Mouse (Mus musculus): Measurements from ENCODE around the gene Lyst. TPM values are rescaled to one million over a fixed set of nuclear protein-coding genes. Genes with fewer than 3 reads are reported as not detected.

Lyst gene
- polyA plus RNA-seq, 1 experiment from 2014 or later, result 2.8 TPM

DNA sequence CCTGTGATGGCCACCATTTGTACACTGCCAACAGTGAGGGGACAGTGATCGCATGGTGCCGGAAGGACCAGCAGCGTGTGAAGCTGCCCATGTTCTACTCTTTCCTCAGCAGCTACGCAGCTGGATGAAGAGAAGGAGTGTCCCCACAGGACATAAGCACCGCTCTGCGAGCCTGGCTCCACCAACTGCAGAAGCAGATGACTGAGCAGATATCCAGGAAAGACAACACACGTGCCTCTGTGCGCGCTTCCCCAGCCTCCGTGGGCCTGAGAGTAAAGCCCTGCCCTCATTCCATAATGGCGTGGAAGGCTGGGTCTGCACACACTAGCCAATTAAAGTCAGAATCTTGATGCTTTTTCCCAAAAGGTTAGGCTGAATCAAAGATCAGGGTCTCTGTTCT, 186.9 kb downstream of the Lyst start:
- Histone ChIP-seq H3K9me3 (no peaks in the 10 kb centered on the region), H3K4me1 (replicated peaks) (no peaks in the 10 kb centered on the region), H3K9ac (no peak overlapping the region), H3K4me3 (replicated peaks) (no peak overlapping the region), H3K27me3 (replicated peaks) (0 out of 2 replicates have a peak, but pooled peaks cover 4% of the 10 kb centered on the region), H3K4me2 (replicated peaks) (no peak overlapping the region), H3K36me3 (no peaks in the 10 kb centered on the region), H3K27ac (no peak overlapping the region)
- no peak for ATAC-seq
- 91% methylated on average over 11 of the region's 11 CpGs for whole genome bisulfite sequencing

DNA sequence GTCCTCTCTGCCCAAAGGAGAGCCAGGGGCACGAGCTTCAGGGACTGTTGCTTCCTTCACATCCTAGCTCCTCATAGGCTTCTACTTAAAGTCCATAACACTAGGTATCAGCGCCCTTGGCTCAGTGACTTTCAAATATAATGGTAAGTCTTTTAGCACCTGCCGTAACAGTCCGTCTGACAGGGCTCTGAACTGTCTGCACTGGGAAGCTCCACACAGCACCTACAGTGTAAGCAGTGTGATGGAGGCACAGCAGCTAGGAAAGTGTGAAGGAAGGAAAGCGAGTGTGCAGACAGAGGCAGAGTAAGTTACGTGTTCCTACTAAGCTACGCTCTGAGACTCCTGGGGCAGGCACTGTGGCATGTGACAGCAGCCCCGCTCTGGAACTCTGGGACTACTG, 187.5 kb downstream of the Lyst start:
- Histone ChIP-seq H3K9ac (no peak overlapping the region), H3K27ac (no peak overlapping the region), H3K4me3 (replicated peaks) (no peak overlapping the region), H3K27me3 (replicated peaks) (peaks cover 4% of the 10 kb centered on the region; the same call in 1 of the 2 replicates), H3K4me2 (replicated peaks) (no peak overlapping the region), H3K36me3 (no peaks in the 10 kb centered on the region), H3K9me3 (no peaks in the 10 kb centered on the region), H3K4me1 (replicated peaks) (no peaks in the 10 kb centered on the region)
- WGBS, result 91% methylated on average over 8 of the region's 8 CpGs
- ATAC-seq, result no peak

DNA sequence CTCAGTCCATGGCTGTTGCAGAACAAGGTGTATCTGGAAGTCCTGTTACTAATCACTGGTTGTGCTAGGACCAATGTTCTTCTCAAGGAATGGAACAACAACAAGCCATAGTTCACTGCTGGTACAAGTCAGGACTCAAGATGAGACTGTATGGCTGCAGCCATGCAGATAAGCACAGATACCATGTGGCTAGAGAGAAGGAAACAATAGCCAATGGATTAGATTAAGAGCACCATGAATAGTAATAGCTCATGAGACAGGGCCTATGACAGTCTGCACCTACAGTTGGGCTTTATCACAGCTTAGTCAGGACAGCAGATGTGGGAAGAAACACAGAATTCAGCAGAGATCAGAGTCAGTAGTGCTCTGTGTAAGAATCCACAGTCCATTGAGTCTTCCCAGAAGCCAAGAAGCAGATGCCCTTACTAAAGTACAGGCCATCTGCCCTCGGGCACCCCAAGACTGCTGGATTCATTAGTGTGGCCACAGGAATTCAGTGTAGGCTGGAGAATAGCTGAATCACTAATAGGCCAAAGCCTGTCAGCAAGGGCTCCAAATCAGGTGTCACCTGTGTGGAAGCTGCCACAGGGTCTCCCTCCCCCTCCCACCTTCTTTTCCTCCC, 188.8 kb downstream of the Lyst start:
- Histone ChIP-seq H3K27me3 (replicated peaks) (peaks cover 13% of the 10 kb centered on the region), H3K4me1 (replicated peaks) (peaks cover 3% of the 10 kb centered on the region; the same call in 1 of the 2 replicates), H3K9ac (no peak overlapping the region), H3K9me3 (no peaks in the 10 kb centered on the region), H3K4me3 (replicated peaks) (no peak overlapping the region), H3K27ac (no peak overlapping the region), H3K36me3 (no peaks in the 10 kb centered on the region), H3K4me2 (replicated peaks) (no peak overlapping the region)
- 60% methylated on average over 1 of the region's 1 CpGs for WGBS
- ATAC-seq, result no peak

DNA sequence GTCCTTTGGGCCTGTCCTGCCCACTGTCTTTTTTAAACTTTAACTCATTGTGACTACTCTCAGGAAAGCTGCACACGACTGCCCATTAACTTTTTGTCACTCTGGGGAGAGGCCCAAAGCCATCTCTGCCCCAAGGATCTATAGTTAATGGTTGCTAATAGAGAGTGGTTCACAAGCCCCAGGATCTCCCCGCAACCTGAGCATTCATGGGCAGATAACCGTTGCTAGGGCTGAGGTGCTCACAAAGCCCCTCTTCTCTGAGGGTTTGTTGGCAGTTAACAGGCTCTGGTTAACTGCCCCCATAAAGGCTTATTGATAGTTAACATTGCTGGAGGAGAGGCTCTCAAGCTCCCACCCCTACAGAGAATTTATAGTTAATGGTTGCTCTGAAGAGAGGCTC, 190.1 kb downstream of the Lyst start:
- Histone ChIP-seq H3K4me3 (replicated peaks) (no peak overlapping the region), H3K4me2 (replicated peaks) (no peak overlapping the region), H3K4me1 (replicated peaks) (peaks cover 16% of the 10 kb centered on the region), H3K27ac (no peak overlapping the region), H3K9ac (no peak overlapping the region), H3K27me3 (replicated peaks) (peaks cover 26% of the 10 kb centered on the region), H3K9me3 (no peaks in the 10 kb centered on the region), H3K36me3 (no peaks in the 10 kb centered on the region)
- no peak for ATAC-seq
- WGBS, result 48% methylated on average over 3 of the region's 3 CpGs

DNA sequence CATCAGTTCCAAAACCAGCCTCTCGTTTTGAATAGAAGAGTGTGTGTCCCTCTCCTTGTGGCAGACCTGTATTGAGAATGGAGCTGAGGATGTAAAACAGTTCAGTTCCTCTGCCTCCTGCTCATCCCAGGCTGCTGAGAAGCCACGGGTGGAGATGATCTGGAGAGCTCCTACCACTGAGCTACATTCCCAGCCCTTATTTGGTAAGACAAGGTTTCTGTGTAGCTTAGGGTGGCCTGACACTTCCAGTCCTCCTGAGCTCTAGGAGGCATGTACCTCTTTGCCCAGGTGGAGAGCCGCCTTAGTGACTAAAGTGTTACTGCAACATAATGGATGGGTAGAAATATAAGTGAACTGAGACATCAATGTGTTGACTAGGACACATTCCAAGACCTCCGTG, 190.8 kb downstream of the Lyst start:
- 59% methylated on average over 4 of the region's 4 CpGs for WGBS
- Histone ChIP-seq H3K27ac (no peak overlapping the region), H3K36me3 (no peaks in the 10 kb centered on the region), H3K4me3 (replicated peaks) (no peak overlapping the region), H3K4me1 (replicated peaks) (peaks cover 18% of the 10 kb centered on the region), H3K4me2 (replicated peaks) (no peak overlapping the region), H3K9me3 (no peaks in the 10 kb centered on the region), H3K27me3 (replicated peaks) (peaks cover 34% of the 10 kb centered on the region), H3K9ac (no peak overlapping the region)
- ATAC-seq, result no peak

DNA sequence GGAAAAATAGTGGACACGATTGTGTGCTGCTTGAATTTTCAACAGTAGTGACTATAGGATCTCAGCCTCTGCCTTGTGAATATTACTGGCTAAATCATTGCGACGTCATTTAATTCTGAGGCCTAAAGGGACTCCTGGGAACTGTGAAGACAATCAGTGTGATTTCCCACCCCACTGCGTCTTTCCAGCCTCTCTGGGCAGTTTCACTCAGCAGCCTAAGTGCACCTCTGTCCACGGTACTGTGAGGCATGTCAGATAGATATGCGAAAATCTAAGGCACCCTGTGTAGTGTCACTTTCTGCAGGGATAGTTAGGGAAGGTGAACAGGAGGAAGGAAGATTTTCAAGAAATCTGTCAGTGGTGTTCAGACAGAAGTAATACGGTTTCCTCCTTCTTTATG, 193.1 kb downstream of the Lyst start:
- Histone ChIP-seq H3K9ac (no peak overlapping the region), H3K36me3 (no peaks in the 10 kb centered on the region), H3K4me3 (replicated peaks) (no peak overlapping the region), H3K9me3 (no peaks in the 10 kb centered on the region), H3K4me2 (replicated peaks) (peak overlapping the region; percentile 99; the same call in 1 of the 2 replicates), H3K27ac (no peak overlapping the region), H3K27me3 (replicated peaks) (peaks cover 39% of the 10 kb centered on the region), H3K4me1 (replicated peaks) (peaks cover 18% of the 10 kb centered on the region)
- 39% methylated on average over 7 of the region's 7 CpGs for WGBS
- ATAC-seq, result no peak

DNA sequence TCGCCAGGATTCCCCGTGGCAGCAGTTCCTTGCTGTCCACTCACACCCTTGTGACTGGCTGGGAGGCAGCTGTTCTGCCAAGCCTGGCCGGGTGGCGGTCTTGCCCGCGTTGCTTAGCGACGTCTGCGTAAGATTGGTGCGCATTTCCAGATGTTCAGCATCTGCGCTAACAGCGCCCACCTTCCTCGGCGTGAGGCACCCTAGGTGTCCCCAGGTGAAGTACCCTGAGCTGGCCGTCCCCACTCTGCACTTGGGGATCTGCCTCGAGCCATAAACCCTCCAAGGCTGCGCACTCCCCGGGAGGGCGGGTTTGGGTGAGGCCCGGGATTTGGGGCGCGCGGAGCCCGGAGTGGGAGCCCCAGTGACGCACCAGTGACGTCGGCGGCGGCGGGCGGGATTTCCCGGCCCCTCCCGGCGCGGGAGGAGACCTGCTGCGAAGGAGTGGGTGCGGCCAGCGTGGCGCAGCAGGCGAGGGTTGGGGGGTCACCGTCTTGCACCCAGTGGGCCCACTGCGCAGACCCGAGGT, 193.8 kb downstream of the Lyst start, which contains the start of gene Gng4:
TSS of gene Gng4 (plus strand) at position 166 of the 526 bp plus-strand sequence.
- H3K27me3 ChIP-seq (replicated peaks), result peaks cover 39% of the 10 kb centered on the region
- ATAC-seq, result peak; percentile 79
- H3K9me3 ChIP-seq, result no peaks in the 10 kb centered on the region
- under 1% methylated on average over 43 of the region's 43 CpGs for WGBS
- peaks cover 18% of the 10 kb centered on the region for H3K4me1 ChIP-seq (replicated peaks)
- H3K27ac ChIP-seq, result no peak within 1 kb of the TSS
- peak within 1 kb of the TSS; percentile 13; the same call in 1 of the 2 replicates for H3K9ac ChIP-seq
- H3K4me3 ChIP-seq (replicated peaks), result peak within 1 kb of the TSS; percentile 56
- H3K36me3 ChIP-seq, result no peaks in the 10 kb centered on the region
- peak within 1 kb of the TSS; percentile 99 for H3K4me2 ChIP-seq (replicated peaks)

DNA sequence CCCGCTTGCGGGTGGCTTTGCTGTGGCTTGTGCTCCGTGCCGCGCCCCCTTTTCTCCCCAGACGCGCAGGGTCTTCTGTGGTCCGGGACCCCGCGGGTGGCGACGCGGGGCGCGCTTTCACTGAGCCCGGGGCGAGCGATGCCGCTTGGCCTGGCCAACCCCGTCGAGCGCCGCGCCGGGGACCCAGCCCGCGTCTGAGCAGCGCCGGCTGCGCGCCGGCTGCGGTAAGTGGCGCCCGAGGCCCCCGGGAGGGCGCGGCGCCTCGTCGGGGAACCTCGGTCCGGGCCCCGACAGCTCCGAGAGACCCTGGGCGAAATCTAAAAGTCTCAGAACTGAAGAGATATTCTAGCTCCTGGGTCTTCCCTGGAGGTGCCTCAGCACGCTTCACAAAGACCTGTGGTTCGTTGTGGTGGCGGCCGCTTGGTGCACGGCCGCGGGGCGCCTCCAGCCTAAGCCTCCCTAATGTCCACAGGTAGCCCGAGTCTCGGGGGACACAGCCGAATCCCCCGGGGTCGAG, 194.3 kb downstream of the Lyst start:
- peaks cover 39% of the 10 kb centered on the region for H3K27me3 ChIP-seq (replicated peaks)
- peak overlapping the region; percentile 99 for H3K4me2 ChIP-seq (replicated peaks)
- H3K4me1 ChIP-seq (replicated peaks), result peaks cover 18% of the 10 kb centered on the region
- no peaks in the 10 kb centered on the region for H3K9me3 ChIP-seq
- peak; percentile 74 for ATAC-seq
- under 1% methylated on average over 48 of the region's 59 CpGs for WGBS
- no peaks in the 10 kb centered on the region for H3K36me3 ChIP-seq
- peak overlapping the region; percentile 56 for H3K4me3 ChIP-seq (replicated peaks)
- peak overlapping the region; percentile 13; the same call in 1 of the 2 replicates for H3K9ac ChIP-seq
- H3K27ac ChIP-seq, result no peak overlapping the region

DNA sequence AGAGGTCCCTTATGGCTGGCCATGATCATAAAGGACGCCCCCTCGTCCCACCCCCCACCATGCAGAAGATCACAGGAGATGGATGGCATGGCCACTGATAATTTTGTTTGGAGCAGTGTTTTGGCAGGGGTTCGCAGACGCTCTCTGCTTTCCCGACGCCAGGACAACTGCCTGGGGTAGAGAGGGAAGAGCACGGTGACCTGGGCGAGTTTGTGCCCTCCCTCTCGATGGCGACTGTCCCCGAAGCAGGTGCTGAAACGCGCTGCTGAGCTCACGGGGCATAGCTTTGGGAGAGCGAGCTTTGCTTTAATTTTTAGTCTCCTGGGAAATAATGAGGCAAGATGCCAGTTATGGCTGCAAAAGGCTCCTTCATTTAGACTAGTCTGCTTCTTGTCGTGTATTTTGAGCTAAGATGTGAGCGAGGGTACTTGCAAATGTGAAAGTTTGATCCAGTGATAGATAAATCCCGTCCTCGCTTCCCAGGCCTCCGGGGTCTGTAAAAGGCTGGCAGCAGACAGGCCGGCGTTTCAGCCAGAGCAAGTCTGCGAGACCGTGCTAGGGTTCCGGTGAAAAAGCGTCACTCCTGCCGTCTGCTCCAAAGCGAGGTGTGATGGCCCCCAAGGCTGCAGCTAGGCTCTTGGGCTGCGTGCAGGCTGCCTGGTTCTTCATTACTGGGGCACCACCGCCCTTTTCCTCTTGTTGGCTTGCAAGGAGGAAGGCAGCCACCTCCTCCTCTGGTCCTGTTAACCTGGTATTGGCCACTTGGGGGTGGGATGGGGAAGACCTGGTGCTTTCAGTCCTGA, 195.0 kb downstream of the Lyst start:
- Histone ChIP-seq H3K9ac (0 out of 2 replicates have a peak overlapping the region, but pooled peaks have one; percentile 13), H3K36me3 (no peaks in the 10 kb centered on the region), H3K4me1 (replicated peaks) (peaks cover 18% of the 10 kb centered on the region), H3K4me2 (replicated peaks) (peak overlapping the region; percentile 99), H3K27me3 (replicated peaks) (peaks cover 39% of the 10 kb centered on the region), H3K4me3 (replicated peaks) (peak overlapping the region; percentile 56), H3K27ac (no peak overlapping the region), H3K9me3 (no peaks in the 10 kb centered on the region)
- 2% methylated on average over 30 of the region's 30 CpGs for WGBS
- peak; percentile 85 for ATAC-seq

DNA sequence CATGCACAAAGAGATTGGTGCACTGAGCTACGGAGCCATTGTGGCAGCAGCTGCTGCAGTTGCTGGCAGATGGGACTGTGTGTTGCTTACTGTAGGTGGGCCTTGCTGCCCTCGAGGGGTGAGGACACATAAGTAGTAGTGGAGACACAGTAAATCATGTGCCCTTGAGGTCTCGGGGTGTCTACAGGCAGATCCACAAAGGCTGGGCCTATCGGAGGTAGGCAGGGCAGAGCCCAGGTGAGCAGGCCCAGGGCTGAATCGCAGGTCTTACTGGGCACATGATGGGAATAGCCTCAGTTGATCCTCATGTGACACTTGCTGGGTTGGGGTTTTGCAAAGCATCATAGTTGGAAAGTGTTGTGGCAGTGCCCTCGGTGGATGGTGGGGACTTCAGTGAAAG, 196.8 kb downstream of the Lyst start:
- Histone ChIP-seq H3K9me3 (no peaks in the 10 kb centered on the region), H3K27me3 (replicated peaks) (peaks cover 34% of the 10 kb centered on the region), H3K27ac (no peak overlapping the region), H3K9ac (no peak overlapping the region), H3K4me3 (replicated peaks) (no peak overlapping the region), H3K4me2 (replicated peaks) (no peak overlapping the region), H3K36me3 (no peaks in the 10 kb centered on the region), H3K4me1 (replicated peaks) (peaks cover 18% of the 10 kb centered on the region)
- 80% methylated on average over 6 of the region's 6 CpGs for WGBS
- no peak for ATAC-seq

DNA sequence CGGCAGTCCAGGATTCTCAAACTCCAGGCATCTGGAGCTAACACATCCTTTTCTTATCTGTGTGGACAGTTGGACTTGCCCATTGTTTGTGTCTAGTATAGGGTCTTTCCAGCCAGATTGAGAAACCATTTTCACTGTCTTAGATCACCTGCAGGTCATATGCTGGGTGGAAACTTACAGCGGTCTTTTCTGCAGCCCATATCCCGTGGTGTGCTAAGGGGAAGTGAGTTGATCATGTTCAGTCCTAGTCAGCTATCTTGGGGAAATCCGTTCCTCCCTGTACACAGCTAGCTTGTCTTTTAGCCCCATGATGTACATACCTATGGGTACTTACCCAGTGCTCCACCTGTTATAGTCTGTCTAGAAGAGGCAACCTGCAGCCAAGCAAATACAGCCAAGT, 197.9 kb downstream of the Lyst start:
- Histone ChIP-seq H3K36me3 (no peaks in the 10 kb centered on the region), H3K27me3 (replicated peaks) (peaks cover 34% of the 10 kb centered on the region), H3K4me2 (replicated peaks) (no peak overlapping the region), H3K9me3 (no peaks in the 10 kb centered on the region), H3K27ac (no peak overlapping the region), H3K4me1 (replicated peaks) (peaks cover 18% of the 10 kb centered on the region), H3K9ac (no peak overlapping the region), H3K4me3 (replicated peaks) (no peak overlapping the region)
- 93% methylated on average over 4 of the region's 4 CpGs for WGBS
- no peak for ATAC-seq

DNA sequence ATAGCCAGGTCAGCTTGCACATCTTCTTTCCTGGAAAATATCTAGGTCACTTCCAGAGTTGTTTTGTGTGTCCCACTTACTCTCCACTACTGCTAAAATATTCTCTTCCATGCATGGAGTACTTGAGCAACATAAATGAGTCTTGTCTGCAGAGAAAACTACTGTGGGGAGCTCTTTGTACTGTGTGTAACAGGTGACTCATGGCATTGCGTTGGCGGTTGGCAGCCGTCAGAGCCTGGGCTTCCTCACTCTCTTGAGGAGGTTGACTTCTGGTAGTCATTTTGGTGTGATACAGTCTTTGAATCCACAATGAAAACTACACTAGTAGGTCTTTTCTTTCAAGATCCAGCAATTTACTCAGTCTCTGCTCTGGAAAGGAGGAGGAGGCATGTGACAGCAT, 201.8 kb downstream of the Lyst start:
- no peaks in the 10 kb centered on the region for H3K4me1 ChIP-seq (replicated peaks)
- 91% methylated on average over 3 of the region's 3 CpGs for WGBS
- ATAC-seq, result no peak
- H3K4me2 ChIP-seq (replicated peaks), result no peak overlapping the region
- H3K9ac ChIP-seq, result no peak overlapping the region
- H3K27ac ChIP-seq, result no peak overlapping the region
- no peak overlapping the region for H3K4me3 ChIP-seq (replicated peaks)
- H3K9me3 ChIP-seq, result no peaks in the 10 kb centered on the region
- peaks cover 4% of the 10 kb centered on the region; the same call in 1 of the 2 replicates for H3K27me3 ChIP-seq (replicated peaks)
- H3K36me3 ChIP-seq, result no peaks in the 10 kb centered on the region
